Mouse (Mus musculus): ENCODE measurements around the gene Pnma5. TPM values are rescaled to one million over a fixed set of nuclear protein-coding genes. Genes with fewer than 3 reads are reported as not detected.

Gene Pnma5
- polyA plus RNA-seq, 1 experiment from 2014 or later, result not detected

GRCm38 (mm10) chrX:73061528-73061927 lies 24.6 kb upstream of the Pnma5 start:
- H3K4me1 ChIP-seq (ENCODE audit: insufficient read depth), result no peaks in the 10 kb centered on the region
- H3K27me3 ChIP-seq (ENCODE audit: insufficient read depth, low read length), result peaks cover 4% of the 10 kb centered on the region; the same call in 1 of the 2 replicates
- no peak overlapping the region for H3K27ac ChIP-seq (ENCODE audit: low read depth)
- H3K9ac ChIP-seq (replicated peaks), result no peak overlapping the region
- WGBS (ENCODE audit: insufficient replicate concordance), result 81% methylated on average over 1 of the region's 1 CpGs
- no peak overlapping the region for H3K4me3 ChIP-seq (ENCODE audit: low read depth, low read length)
- DNase-seq (no peak), ATAC-seq (no peak)
- H3K9me3 ChIP-seq (ENCODE audit: low read length), result no peaks in the 10 kb centered on the region
- TF ChIP-seq CTCF (IDR thresholded peaks at IDR 0.05; ENCODE audit: low read depth) (no peak), EP300 (IDR thresholded peaks at IDR 0.05; ENCODE audit: low read depth) (no peak)
- H3K4me2 ChIP-seq (ENCODE audit: low read depth, low read length), result no peak overlapping the region
- H3K36me3 ChIP-seq (replicated peaks; ENCODE audit: insufficient read depth, low read length), result no peaks in the 10 kb centered on the region

GRCm38 (mm10) chrX:73053860-73054563 lies 17.1 kb upstream of the Pnma5 start:
- H3K27ac ChIP-seq (ENCODE audit: low read depth), result no peak overlapping the region
- WGBS (ENCODE audit: insufficient replicate concordance), result 15% methylated on average over 14 of the region's 14 CpGs
- DNase-seq, result peak; percentile 90
- peak; percentile 96 for ATAC-seq
- no peak overlapping the region for H3K9ac ChIP-seq (replicated peaks)
- H3K27me3 ChIP-seq (ENCODE audit: insufficient read depth, low read length), result no peaks in the 10 kb centered on the region
- H3K4me1 ChIP-seq (ENCODE audit: insufficient read depth), result no peaks in the 10 kb centered on the region
- no peak overlapping the region for H3K4me3 ChIP-seq (ENCODE audit: low read depth, low read length)
- no peaks in the 10 kb centered on the region for H3K36me3 ChIP-seq (replicated peaks; ENCODE audit: insufficient read depth, low read length)
- no peak overlapping the region for H3K4me2 ChIP-seq (ENCODE audit: low read depth, low read length)
- TF ChIP-seq CTCF (IDR thresholded peaks at IDR 0.05; ENCODE audit: low read depth), result peak; percentile 93
- no peak for TF ChIP-seq EP300 (IDR thresholded peaks at IDR 0.05; ENCODE audit: low read depth)
- no peaks in the 10 kb centered on the region for H3K9me3 ChIP-seq (ENCODE audit: low read length)

DNA sequence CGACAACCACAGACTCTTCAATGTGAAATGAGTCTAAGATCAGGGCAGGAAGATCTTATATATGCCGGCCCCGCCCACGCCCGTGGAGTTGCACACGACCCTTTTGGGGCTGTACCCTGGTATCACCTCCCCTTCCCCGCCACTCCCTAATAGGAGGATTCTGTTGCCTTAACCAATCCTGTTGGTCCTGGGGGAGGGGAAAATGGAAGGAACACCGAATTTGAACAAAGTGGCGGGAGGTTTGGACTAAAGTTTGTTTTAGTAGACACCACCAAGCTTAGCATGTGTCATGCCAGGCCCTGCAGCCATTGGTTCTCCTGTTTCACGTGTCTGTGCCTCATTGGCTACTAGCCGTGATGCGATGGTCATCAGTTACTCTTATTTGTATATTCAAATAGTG lies 2.8 kb upstream of the Pnma5 start:
- TF ChIP-seq EP300 (IDR thresholded peaks at IDR 0.05; ENCODE audit: low read depth) (no peak), CTCF (IDR thresholded peaks at IDR 0.05; ENCODE audit: low read depth) (no peak)
- Histone ChIP-seq H3K36me3 (replicated peaks; ENCODE audit: insufficient read depth, low read length) (no peaks in the 10 kb centered on the region), H3K4me3 (ENCODE audit: low read depth, low read length) (no peak overlapping the region), H3K9ac (replicated peaks) (no peak overlapping the region), H3K4me1 (ENCODE audit: insufficient read depth) (no peaks in the 10 kb centered on the region), H3K9me3 (ENCODE audit: low read length) (no peaks in the 10 kb centered on the region), H3K4me2 (ENCODE audit: low read depth, low read length) (no peak overlapping the region), H3K27ac (ENCODE audit: low read depth) (no peak overlapping the region), H3K27me3 (ENCODE audit: insufficient read depth, low read length) (0 out of 2 replicates have a peak, but pooled peaks cover 4% of the 10 kb centered on the region)
- ATAC-seq (no peak), DNase-seq (no peak)
- 75% methylated on average over 12 of the region's 12 CpGs for WGBS (ENCODE audit: insufficient replicate concordance)

DNA sequence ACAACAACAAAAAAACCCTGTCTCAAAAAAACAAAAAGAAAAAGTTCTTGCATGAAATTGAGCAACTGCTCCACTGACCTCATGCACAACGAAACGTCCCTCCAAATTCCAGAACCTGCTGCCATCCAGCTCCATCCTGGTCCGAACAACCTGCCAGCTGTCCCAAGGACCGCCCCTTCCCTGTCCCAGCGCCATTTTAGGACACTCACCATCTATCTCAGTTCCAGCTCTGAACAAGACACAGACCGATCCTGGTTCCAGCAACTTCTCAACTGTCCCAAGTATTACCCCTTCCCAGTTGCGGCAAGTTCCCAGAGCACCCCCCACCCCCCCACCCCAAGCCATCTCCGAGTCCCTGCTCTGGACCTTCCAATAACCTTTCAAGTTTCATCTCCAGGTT lies 1.9 kb upstream of the Pnma5 start:
- Histone ChIP-seq H3K4me3 (ENCODE audit: low read depth, low read length) (no peak overlapping the region), H3K9me3 (ENCODE audit: low read length) (no peaks in the 10 kb centered on the region), H3K36me3 (replicated peaks; ENCODE audit: insufficient read depth, low read length) (no peaks in the 10 kb centered on the region), H3K4me1 (ENCODE audit: insufficient read depth) (no peaks in the 10 kb centered on the region), H3K27me3 (ENCODE audit: insufficient read depth, low read length) (0 out of 2 replicates have a peak, but pooled peaks cover 4% of the 10 kb centered on the region), H3K4me2 (ENCODE audit: low read depth, low read length) (no peak overlapping the region), H3K9ac (replicated peaks) (no peak overlapping the region), H3K27ac (ENCODE audit: low read depth) (no peak overlapping the region)
- TF ChIP-seq EP300 (IDR thresholded peaks at IDR 0.05; ENCODE audit: low read depth) (no peak), CTCF (IDR thresholded peaks at IDR 0.05; ENCODE audit: low read depth) (no peak)
- no peak for DNase-seq
- WGBS (ENCODE audit: insufficient replicate concordance), result 69% methylated on average over 8 of the region's 8 CpGs
- ATAC-seq, result no peak

DNA sequence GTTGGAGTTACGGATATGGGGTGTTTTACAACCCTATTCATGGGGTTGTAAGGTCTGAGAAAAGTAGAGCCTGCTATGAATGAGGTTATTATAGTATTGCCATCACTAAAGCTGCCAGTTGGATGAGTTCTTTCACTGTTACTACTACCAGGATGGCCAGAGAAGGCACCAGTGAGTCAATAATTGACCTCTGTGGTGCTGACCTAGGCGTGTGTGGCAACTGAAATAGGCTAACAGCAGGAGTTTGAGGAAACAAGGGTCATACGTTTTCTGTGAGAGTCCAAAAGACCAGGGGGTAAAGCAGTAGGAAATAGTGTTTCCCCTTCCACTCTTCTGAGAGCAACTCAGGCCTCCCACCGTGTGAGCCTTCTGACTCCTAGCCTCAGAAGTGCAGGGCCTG lies 24.1 kb downstream of the Pnma5 start:
- ATAC-seq, result no peak
- no peaks in the 10 kb centered on the region for H3K9me3 ChIP-seq (ENCODE audit: low read length)
- no peak overlapping the region for H3K4me2 ChIP-seq (ENCODE audit: low read depth, low read length)
- no peak overlapping the region for H3K4me3 ChIP-seq (ENCODE audit: low read depth, low read length)
- H3K27me3 ChIP-seq (ENCODE audit: insufficient read depth, low read length), result no peaks in the 10 kb centered on the region
- no peak overlapping the region for H3K9ac ChIP-seq (replicated peaks)
- H3K27ac ChIP-seq (ENCODE audit: low read depth), result no peak overlapping the region
- TF ChIP-seq EP300 (IDR thresholded peaks at IDR 0.05; ENCODE audit: low read depth), result no peak
- no peak for TF ChIP-seq CTCF (IDR thresholded peaks at IDR 0.05; ENCODE audit: low read depth)
- 51% methylated on average over 4 of the region's 4 CpGs for WGBS (ENCODE audit: insufficient replicate concordance)
- no peak for DNase-seq
- H3K36me3 ChIP-seq (replicated peaks; ENCODE audit: insufficient read depth, low read length), result no peaks in the 10 kb centered on the region
- H3K4me1 ChIP-seq (ENCODE audit: insufficient read depth), result no peaks in the 10 kb centered on the region

DNA sequence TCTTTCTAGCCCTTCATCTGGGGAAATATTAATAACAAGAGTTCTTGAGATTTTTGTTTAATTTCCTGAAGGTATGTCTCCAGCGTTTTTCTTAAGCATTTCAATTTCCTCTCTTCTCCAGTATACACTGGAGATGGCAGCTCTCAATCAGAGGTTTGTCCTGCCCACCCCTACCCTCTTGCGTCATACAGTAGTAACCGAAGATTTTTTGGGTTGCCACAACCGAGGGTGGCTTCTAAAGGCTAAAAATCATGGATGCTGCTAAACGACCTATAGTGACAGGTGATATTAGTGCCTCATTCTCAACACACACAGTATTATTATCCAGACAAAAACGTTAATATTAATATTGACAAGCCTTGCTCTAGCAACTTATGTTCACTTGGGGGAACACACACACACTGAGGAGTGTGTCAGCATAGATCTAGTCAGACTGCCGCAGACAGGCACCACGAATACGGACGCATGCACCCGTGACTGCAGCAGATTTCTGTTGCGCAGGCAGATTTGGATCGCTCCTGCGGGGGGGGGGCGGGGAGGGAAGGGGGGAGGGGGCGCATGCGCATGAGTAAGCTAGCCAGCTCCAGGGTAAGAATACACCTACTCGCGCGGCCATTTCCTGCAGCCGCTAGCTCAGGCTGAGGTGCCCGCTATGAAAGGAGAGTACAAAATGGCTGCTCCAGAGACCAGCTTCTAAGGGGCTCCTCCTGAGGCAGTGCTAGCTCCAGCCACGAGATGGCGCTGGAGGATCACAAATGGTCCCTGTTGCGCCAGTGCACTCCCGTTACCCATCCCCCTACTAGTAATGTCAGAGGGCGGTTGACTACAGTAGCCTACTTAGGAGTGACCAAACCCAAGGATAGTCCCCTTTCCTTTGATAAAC lies 29.1 kb downstream of the Pnma5 start:
- Histone ChIP-seq H3K36me3 (replicated peaks; ENCODE audit: insufficient read depth, low read length) (no peaks in the 10 kb centered on the region), H3K9me3 (ENCODE audit: low read length) (no peaks in the 10 kb centered on the region), H3K27ac (ENCODE audit: low read depth) (peak overlapping the region; percentile 49; the same call in 1 of the 2 replicates), H3K9ac (replicated peaks) (peak overlapping the region; percentile 37), H3K4me1 (ENCODE audit: insufficient read depth) (no peaks in the 10 kb centered on the region), H3K4me3 (ENCODE audit: low read depth, low read length) (peak overlapping the region; percentile 27), H3K4me2 (ENCODE audit: low read depth, low read length) (peak overlapping the region; percentile 60), H3K27me3 (ENCODE audit: insufficient read depth, low read length) (no peaks in the 10 kb centered on the region)
- TF ChIP-seq CTCF (IDR thresholded peaks at IDR 0.05; ENCODE audit: low read depth) (peak; percentile 94), EP300 (IDR thresholded peaks at IDR 0.05; ENCODE audit: low read depth) (no peak)
- peak; percentile 100 for ATAC-seq
- peak; percentile 90 for DNase-seq
- 12% methylated on average over 23 of the region's 27 CpGs for WGBS (ENCODE audit: insufficient replicate concordance)
